Mouse (Mus musculus) hindbrain, embryonic 16.5 days (tissue): Measurements from ENCODE around the gene Gbx1. TPM values are rescaled to one million over a fixed set of nuclear protein-coding genes. Genes with fewer than 3 reads are reported as not detected.

ENCODE experiments used
- ATAC-seq: fragments of 200-750 bp; cut with Nextera tagmentation; 2 replicates; pipeline ENCODE4 v1.8.0; 2017; ENCODE audit warnings: moderate TSS enrichment, moderate library complexity
- H3K27ac ChIP-seq: fragments of 300-500 bp; sonication (generic); 2 replicates; pipeline ENCODE4 v1.5.1; 2014; ENCODE audit warnings: low read depth, mild to moderate bottlenecking, control low read depth, low read length, moderate library complexity
- H3K27me3 ChIP-seq: fragments of 300-500 bp; sonication (generic); replicated peaks from 2 replicates; pipeline ENCODE4 v1.6.1; 2014; ENCODE audit warnings: low read length; ENCODE audit not compliant: control insufficient read depth, insufficient read depth
- H3K36me3 ChIP-seq: fragments of 300-500 bp; sonication (generic); 2 replicates; pipeline ENCODE4 v1.6.1; 2014; ENCODE audit warnings: mild to moderate bottlenecking, low read length, moderate library complexity, mixed read lengths; ENCODE audit not compliant: control insufficient read depth, insufficient read depth
- H3K4me1 ChIP-seq: fragments of 300-500 bp; sonication (generic); 2 replicates; pipeline ENCODE4 v1.6.1; 2014; ENCODE audit warnings: low read depth, low read length; ENCODE audit not compliant: control insufficient read depth, insufficient read depth
- H3K4me2 ChIP-seq: fragments of 300-500 bp; sonication (generic); 2 replicates; pipeline ENCODE4 v1.6.1; 2014; ENCODE audit warnings: mild to moderate bottlenecking, low read length, control low read depth, moderate library complexity
- H3K4me3 ChIP-seq: fragments of 300-500 bp; sonication (generic); 2 replicates; pipeline ENCODE4 v1.5.1; 2014; ENCODE audit warnings: mild to moderate bottlenecking, low read length, control low read depth, moderate library complexity
- H3K9ac ChIP-seq: fragments of 300-500 bp; sonication (generic); 2 replicates; pipeline ENCODE4 v1.6.1; 2014; ENCODE audit warnings: low read depth, mild to moderate bottlenecking, control low read depth, low read length, moderate library complexity
- H3K9me3 ChIP-seq: fragments of 300-500 bp; sonication (generic); 2 replicates; pipeline ENCODE4 v1.6.1; 2014; ENCODE audit warnings: mild to moderate bottlenecking, low read length, moderate library complexity; ENCODE audit not compliant: control insufficient read depth
- WGBS: fragments of 180-500 bp; shearing (Covaris S2); extraction: QIAGEN DNeasy Blood & Tissue Kit; methylation state at CpG from one replicate; pipeline ENCODE4 v1.1.7; 2014; 5-methylcytosine and 5-hydroxymethylcytosine counted together
- polyA plus RNA-seq: library from polyadenylated mRNA; unstranded; fragments of >200 nt; fragmentation: Nextera tagmentation; extraction: Ambion mirVana; gene quantifications from 2 replicates; pipeline ENCODE4 v1.2.1, GENCODE M21; 2015

The Gbx1 gene
- polyA plus RNA-seq, 1 experiment from 2014 or later = 3.0 TPM

DNA sequence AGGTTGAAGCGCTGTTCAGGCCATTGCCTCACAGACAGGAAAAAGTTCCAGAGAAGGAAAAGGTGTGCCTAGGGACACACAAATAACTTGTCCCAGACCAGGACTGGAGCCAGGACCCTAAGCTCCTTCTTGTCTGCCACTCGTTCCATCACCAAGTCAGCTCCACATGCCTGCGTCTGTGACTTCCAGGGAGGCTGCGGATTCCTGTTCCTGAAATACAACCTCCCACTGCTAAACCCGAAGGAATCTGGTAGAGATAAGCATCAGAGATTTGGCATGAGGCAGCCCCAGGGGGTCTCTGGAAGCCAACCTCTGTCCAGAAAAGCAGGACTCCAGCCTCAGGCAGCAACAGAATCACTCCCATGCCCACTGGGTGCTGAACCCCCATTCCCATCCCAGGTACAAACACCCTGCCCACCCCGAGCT, 14.2 kb upstream of the Gbx1 start:
- no peaks in the 10 kb centered on the region for H3K36me3 ChIP-seq
- no peak overlapping the region for H3K27ac ChIP-seq
- 42% methylated on average over 6 of the region's 6 CpGs for WGBS

DNA sequence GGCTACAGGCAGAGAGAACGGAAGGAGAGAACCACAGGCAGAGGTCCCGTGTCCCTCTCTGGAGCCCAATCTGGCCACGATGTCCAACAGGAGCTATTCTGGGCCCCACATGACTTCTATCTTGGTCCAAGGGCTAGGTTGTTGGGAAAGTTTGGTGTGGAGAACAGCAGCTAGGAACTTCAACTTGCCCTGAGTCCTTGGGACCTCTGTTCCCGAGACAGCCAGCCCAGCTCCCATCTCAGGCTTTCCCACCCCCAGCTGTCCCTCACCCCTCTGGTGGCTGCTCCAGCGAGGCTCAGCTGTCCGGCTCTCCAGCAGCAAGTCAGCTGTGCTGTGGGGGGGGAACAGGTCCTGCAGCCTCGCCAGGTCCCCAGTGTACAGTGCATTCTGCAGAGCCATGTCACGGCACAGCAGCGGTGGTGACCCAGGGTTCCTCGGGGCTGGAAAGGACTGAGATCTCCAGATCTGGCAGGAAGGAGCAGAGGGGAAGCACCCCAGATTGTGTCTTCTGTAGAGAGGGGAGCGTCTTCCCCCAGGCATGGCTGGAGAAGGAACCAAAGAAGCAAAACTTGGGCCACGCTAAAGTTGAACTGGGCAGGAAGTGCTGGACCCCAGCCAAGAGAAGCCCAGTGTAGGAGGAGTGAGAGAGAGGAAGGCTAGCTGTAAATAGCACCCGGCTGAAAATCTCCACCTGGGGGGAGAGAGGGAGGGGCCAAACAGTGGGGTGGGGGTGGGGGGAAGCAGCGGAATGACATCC, 13.6 kb upstream of the Gbx1 start, which contains the start of gene Asb10:
TSS of gene Asb10 (minus strand) at position 592 of the 757 bp plus-strand sequence.
- Histone ChIP-seq H3K4me3 (no peak within 1 kb of the TSS), H3K9me3 (no peaks in the 10 kb centered on the region), H3K36me3 (no peaks in the 10 kb centered on the region), H3K9ac (no peak within 1 kb of the TSS), H3K4me1 (peaks cover 4% of the 10 kb centered on the region), H3K27ac (no peak within 1 kb of the TSS), H3K27me3 (peaks cover 2% of the 10 kb centered on the region; the same call in 1 of the 2 replicates), H3K4me2 (no peak within 1 kb of the TSS)
- no peak for ATAC-seq
- 44% methylated on average over 14 of the region's 14 CpGs for WGBS

More for the DNA sequence above, 14.2 kb upstream of the Gbx1 start:
- no peaks in the 10 kb centered on the region for H3K9me3 ChIP-seq
- no peaks in the 10 kb centered on the region; the same call in 1 of the 2 replicates for H3K27me3 ChIP-seq
- H3K4me2 ChIP-seq = no peak overlapping the region
- ATAC-seq = no peak
- H3K4me3 ChIP-seq = no peak overlapping the region
- no peak overlapping the region for H3K9ac ChIP-seq
- H3K4me1 ChIP-seq = peaks cover 4% of the 10 kb centered on the region

DNA sequence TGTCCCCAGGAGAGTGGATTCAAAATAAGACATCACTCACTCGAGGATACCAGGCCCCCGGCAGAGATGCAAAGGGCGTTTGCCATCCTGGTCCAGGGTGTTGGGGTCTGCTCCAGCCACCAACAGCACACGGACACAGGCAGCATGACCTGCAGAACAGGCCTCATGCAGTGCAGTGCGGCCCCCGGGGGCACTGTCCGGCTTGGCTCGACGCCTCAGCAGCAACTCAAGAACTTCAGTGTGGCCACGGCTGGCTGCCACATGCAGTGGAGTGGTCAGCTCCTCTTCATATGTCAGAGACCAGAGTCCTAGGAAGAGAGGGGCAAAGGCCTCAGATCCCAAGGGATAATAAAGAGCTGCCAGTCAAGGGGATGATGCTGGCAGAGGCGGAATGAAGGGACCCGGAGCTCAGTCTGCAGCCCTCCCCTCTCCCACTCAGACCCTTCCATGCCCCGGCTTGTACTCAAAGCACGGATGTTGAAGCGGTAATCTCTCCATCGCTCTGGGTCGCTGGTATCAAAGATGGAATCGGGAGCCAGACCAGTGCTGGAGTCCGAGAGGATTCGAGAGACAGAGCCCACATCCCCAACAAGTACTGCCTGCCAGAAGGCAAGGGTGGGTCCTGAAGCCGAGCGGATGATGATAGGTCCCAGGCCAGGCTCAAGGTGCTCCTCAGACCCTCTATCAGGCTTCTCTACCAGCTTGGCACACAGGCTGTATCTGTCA, 12.7 kb upstream of the Gbx1 start:
- Histone ChIP-seq H3K4me1 (peaks cover 4% of the 10 kb centered on the region), H3K9me3 (no peaks in the 10 kb centered on the region), H3K9ac (no peak overlapping the region), H3K36me3 (no peaks in the 10 kb centered on the region), H3K27me3 (peaks cover 2% of the 10 kb centered on the region; the same call in 1 of the 2 replicates), H3K4me2 (no peak overlapping the region), H3K27ac (no peak overlapping the region), H3K4me3 (no peak overlapping the region)
- no peak for ATAC-seq
- WGBS = 81% methylated on average over 22 of the region's 22 CpGs

DNA sequence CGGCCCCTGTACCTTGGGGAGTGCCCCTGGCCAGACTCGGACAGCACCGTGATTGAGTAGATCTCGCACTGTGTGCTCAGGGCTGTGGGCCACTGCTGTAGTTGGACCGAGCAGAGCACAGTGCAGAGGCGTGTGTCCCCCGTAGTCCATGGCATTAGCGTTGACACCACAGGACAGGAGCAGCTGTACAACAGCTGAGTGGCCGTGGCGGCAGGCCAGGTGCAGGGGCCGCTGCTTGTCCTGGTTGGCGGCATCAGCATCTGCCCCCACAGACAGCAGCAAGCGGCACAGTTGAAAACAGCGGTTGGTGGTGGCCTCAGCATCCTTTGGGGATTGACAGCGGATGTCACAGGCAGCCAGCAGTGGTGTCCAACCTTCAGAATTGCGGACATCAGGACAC, 10.6 kb upstream of the Gbx1 start:
- no peak for ATAC-seq
- Histone ChIP-seq H3K27ac (no peak overlapping the region), H3K9me3 (no peaks in the 10 kb centered on the region), H3K4me1 (peaks cover 4% of the 10 kb centered on the region), H3K4me2 (no peak overlapping the region), H3K27me3 (peaks cover 2% of the 10 kb centered on the region; the same call in 1 of the 2 replicates), H3K9ac (no peak overlapping the region; the same call in 1 of the 2 replicates), H3K36me3 (no peaks in the 10 kb centered on the region), H3K4me3 (no peak overlapping the region)
- WGBS = 61% methylated on average over 16 of the region's 16 CpGs

DNA sequence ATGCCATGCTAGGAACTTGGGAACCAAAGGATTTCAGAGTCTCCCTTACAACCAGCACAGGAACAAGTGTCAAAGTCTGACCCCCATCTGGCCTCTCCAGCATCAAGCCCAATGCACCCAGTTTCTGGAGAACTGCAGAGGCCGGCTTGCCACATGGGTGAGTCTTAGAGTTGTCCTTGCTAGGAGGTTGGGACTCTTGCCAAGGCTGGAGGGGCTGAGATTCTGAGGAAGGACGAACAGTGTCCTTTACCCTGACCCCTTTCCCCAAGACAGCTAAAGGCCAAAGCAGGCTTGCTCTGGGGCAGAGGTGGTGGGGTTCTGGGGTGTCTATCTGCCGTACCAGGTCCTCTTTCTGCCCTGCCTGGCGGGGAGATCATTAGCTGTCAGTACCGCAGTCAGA, 9.5 kb upstream of the Gbx1 start:
- Histone ChIP-seq H3K27me3 (peaks cover 2% of the 10 kb centered on the region), H3K4me2 (no peak overlapping the region), H3K4me3 (no peak overlapping the region), H3K9ac (no peak overlapping the region), H3K36me3 (no peaks in the 10 kb centered on the region), H3K4me1 (peaks cover 4% of the 10 kb centered on the region), H3K9me3 (no peaks in the 10 kb centered on the region), H3K27ac (no peak overlapping the region)
- ATAC-seq = no peak
- WGBS = 79% methylated on average over 5 of the region's 5 CpGs

DNA sequence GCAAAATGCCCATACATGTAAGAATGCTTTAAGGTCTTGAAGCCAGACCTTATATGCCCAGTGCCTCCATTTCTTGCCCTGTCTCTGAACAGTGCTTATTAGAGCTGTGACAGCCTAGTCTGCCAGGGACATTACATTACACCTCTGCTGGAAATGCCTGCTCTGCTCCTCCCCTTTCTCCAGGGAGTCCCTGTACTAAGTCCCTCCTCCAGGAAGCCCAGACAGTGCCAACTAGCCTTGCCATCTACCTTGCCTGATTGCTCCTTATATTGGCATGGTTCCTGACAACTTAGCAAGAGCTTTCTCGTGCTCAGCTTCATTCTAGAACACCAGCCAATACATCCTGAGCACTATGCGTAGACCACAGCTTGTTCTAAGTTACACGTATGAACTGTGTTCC, 8.7 kb upstream of the Gbx1 start:
- Histone ChIP-seq H3K4me3 (no peak overlapping the region), H3K4me2 (no peak overlapping the region), H3K4me1 (peaks cover 2% of the 10 kb centered on the region), H3K9me3 (no peaks in the 10 kb centered on the region), H3K27ac (no peak overlapping the region), H3K36me3 (no peaks in the 10 kb centered on the region), H3K27me3 (peaks cover 2% of the 10 kb centered on the region), H3K9ac (no peak overlapping the region)
- no peak for ATAC-seq
- WGBS = 73% methylated on average over 3 of the region's 3 CpGs

DNA sequence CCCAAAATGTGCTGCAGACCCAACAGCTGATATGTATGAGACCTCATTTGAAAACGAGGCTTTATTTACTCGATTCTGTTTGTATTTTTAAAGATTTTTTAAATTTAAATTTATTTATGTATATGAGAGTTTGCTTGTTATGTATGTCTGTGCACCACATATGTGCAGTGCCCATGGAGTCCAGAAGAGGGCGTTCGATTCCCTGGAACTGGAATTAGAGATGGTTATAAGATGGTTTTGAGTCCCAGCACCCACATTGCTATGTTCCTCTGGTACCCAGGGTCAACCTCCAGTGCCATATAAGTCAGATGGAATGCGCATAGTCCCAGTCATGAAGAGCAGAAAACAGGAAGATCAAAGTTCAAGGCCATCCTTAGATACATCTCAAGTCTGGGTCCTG, 7.3 kb upstream of the Gbx1 start:
- Histone ChIP-seq H3K9ac (no peak overlapping the region), H3K4me3 (no peak overlapping the region), H3K9me3 (no peaks in the 10 kb centered on the region), H3K27me3 (peaks cover 7% of the 10 kb centered on the region), H3K36me3 (no peaks in the 10 kb centered on the region), H3K4me2 (no peak overlapping the region), H3K4me1 (no peaks in the 10 kb centered on the region; the same call in 1 of the 2 replicates), H3K27ac (no peak overlapping the region)
- 57% methylated on average over 5 of the region's 5 CpGs for WGBS
- no peak for ATAC-seq

DNA sequence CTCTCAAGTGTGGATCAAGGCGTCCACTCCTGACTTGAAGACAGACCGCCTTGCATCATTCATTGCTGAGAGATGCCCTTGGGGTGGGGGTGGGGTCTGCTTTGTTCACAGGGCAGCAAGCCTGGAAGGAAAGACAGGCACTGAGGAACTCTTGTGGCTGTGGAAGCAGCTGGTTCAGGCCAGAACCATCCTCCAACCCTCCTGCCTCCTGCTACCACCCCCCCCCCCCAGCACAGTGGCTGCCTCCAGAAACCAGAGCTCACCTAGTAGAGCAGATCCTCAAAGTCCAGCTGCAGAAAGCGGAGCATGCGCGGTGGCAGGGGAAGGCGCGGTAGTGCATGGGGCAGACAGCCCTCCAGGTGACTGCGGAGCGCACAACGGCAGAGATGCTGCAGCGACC, 6.4 kb upstream of the Gbx1 start:
- 54% methylated on average over 11 of the region's 11 CpGs for WGBS
- no peak for ATAC-seq
- peaks cover 16% of the 10 kb centered on the region for H3K27me3 ChIP-seq

DNA sequence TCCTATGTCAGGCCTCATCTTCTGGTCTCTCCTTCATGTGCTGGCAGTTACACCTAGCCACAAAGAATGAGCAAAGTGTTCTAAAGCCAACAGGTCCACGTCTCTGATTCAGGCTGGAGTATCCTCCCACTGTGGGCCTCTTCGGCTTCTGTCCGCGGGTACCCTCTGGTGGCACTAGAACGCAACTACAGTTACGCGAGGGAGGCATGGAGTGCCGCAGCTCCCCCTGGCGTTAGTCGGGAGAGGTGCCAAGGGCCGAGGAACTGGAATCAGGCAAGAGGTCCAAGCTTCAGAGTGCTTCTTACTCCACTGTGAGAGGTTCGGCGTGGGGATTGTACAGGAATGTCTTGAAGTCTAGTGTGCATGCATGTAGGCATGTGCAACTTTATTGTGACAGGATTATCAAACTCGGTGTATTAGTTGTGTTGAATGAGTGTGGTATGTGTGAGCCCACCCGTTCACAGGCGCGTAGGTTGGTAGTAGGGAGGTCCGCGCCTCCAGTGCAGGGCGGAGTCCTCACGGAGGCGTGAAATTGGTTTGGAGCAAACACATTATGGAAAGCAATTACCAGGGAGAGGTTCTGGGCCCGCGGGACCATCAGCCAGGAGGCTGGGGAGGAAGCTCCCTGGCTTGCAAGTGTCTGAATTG, 3.2 kb upstream of the Gbx1 start:
- H3K27me3 ChIP-seq = peaks cover 24% of the 10 kb centered on the region
- no peak overlapping the region for H3K4me2 ChIP-seq
- H3K9ac ChIP-seq = no peak overlapping the region; the same call in 1 of the 2 replicates
- H3K36me3 ChIP-seq = no peaks in the 10 kb centered on the region
- peaks cover 13% of the 10 kb centered on the region for H3K4me1 ChIP-seq
- WGBS = 20% methylated on average over 24 of the region's 24 CpGs
- no peak overlapping the region for H3K27ac ChIP-seq
- no peak overlapping the region for H3K4me3 ChIP-seq
- peak; percentile 75 for ATAC-seq
- no peaks in the 10 kb centered on the region for H3K9me3 ChIP-seq

More for the DNA sequence above, 6.4 kb upstream of the Gbx1 start:
- H3K9ac ChIP-seq = no peak overlapping the region
- H3K9me3 ChIP-seq = no peaks in the 10 kb centered on the region
- H3K27ac ChIP-seq = no peak overlapping the region
- no peaks in the 10 kb centered on the region for H3K36me3 ChIP-seq
- no peak overlapping the region for H3K4me2 ChIP-seq
- no peak overlapping the region for H3K4me3 ChIP-seq
- H3K4me1 ChIP-seq = no peaks in the 10 kb centered on the region; the same call in 1 of the 2 replicates
